Mouse (Mus musculus) limb, embryonic 14.5 days (tissue): ENCODE measurements around the gene Sertad4. TPM values are rescaled to one million over a fixed set of nuclear protein-coding genes. Genes with fewer than 3 reads are reported as not detected.

Source experiments
- ATAC-seq: fragments of 200-750 bp; cut with Nextera tagmentation; 2 replicates; pipeline ENCODE4 v1.8.0; 2017; ENCODE audit warnings: low read depth, moderate number of reproducible peaks, moderate TSS enrichment; ENCODE audit not compliant: low FRiP score
- DNase-seq: peaks from one replicate; pipeline ENCODE4 v3.0.0-alpha.2; 2015; ENCODE audit warnings: low spot score
- H3K27ac ChIP-seq: fragments of 300-500 bp; sonication (generic); replicated peaks from 2 replicates; pipeline ENCODE4 v1.5.1; 2014; ENCODE audit warnings: low read depth, mild to moderate bottlenecking, low read length, moderate library complexity, mixed read lengths
- H3K27me3 ChIP-seq: fragments of 300-500 bp; sonication (generic); 2 replicates; pipeline ENCODE4 v1.6.1; 2014; ENCODE audit warnings: low read length, mixed read lengths; ENCODE audit not compliant: control insufficient read depth, insufficient read depth
- H3K36me3 ChIP-seq: fragments of 300-500 bp; sonication (generic); 2 replicates; pipeline ENCODE4 v1.6.1; 2014; ENCODE audit warnings: mild to moderate bottlenecking, low read length, moderate library complexity, mixed read lengths; ENCODE audit not compliant: control insufficient read depth, insufficient read depth
- H3K4me1 ChIP-seq: fragments of 300-500 bp; sonication (generic); 2 replicates; pipeline ENCODE4 v1.6.1; 2014; ENCODE audit warnings: antibody characterized with exemption, low read length, mixed read lengths; ENCODE audit not compliant: control insufficient read depth, insufficient read depth
- H3K4me2 ChIP-seq: fragments of 300-500 bp; sonication (generic); replicated peaks from 2 replicates; pipeline ENCODE4 v1.6.1; 2014; ENCODE audit warnings: low read depth, mild to moderate bottlenecking, low read length, moderate library complexity; ENCODE audit not compliant: severe bottlenecking
- H3K4me3 ChIP-seq: fragments of 300-500 bp; sonication (generic); replicated peaks from 2 replicates; pipeline ENCODE4 v1.5.1; 2014; ENCODE audit warnings: low read length
- H3K9ac ChIP-seq: fragments of 300-500 bp; sonication (generic); 2 replicates; pipeline ENCODE4 v1.6.1; 2014; ENCODE audit warnings: mild to moderate bottlenecking, low read depth, low read length, moderate library complexity; ENCODE audit not compliant: severe bottlenecking
- H3K9me3 ChIP-seq: fragments of 300-500 bp; sonication (generic); 2 replicates; pipeline ENCODE4 v1.6.1; 2016; ENCODE audit warnings: low read length; ENCODE audit not compliant: control insufficient read depth
- POLR2A ChIP-seq: fragments of 200-500 bp; IDR thresholded peaks from 2 replicates; pipeline ENCODE4 v1.8.0; 2012; ENCODE audit warnings: inconsistent platforms, mild to moderate bottlenecking, moderate library complexity, borderline replicate concordance; ENCODE audit not compliant: insufficient read depth, insufficient read length; ENCODE audit errors: extremely low read depth
- WGBS: fragments of 180-500 bp; shearing (Covaris S2); extraction: QIAGEN DNeasy Blood & Tissue Kit; methylation state at CpG from one replicate; pipeline ENCODE4 v1.1.7; 2014; 5-methylcytosine and 5-hydroxymethylcytosine counted together
- polyA plus RNA-seq, 2 experiments: library from polyadenylated mRNA; depleted of rRNA in 1 of 2; stranded (reverse) in 1 of 2; unstranded in 1 of 2; fragments of >200 nt; fragmentation: Nextera tagmentation in 1 of 2; extraction: Ambion mirVana in 1 of 2; gene quantifications; 2 replicates each; pipeline versions ENCODE4 v1.2.1 to v1.2.3; 2012 to 2014

Gene Sertad4
- polyA plus RNA-seq, 2 experiments = 84.7 to 110 TPM

GRCm38 (mm10) chr1:192856931-192857330 lies 1.4 kb upstream of the Sertad4 start:
- no peak overlapping the region for H3K27ac ChIP-seq
- no peak overlapping the region for H3K4me2 ChIP-seq
- no peak for DNase-seq
- WGBS = 47% methylated on average over 6 of the region's 6 CpGs
- H3K36me3 ChIP-seq = peaks cover 12% of the 10 kb centered on the region
- H3K27me3 ChIP-seq = no peaks in the 10 kb centered on the region
- ATAC-seq = no peak
- H3K9me3 ChIP-seq = no peaks in the 10 kb centered on the region
- no peak overlapping the region for H3K9ac ChIP-seq
- peaks cover 50% of the 10 kb centered on the region for H3K4me1 ChIP-seq
- H3K4me3 ChIP-seq = no peak overlapping the region
- TF ChIP-seq POLR2A = no peak

GRCm38 (mm10) chr1:192856411-192856810 lies 855 bp upstream of the Sertad4 start:
- Histone ChIP-seq H3K27ac (peak overlapping the region; percentile 99), H3K36me3 (peaks cover 14% of the 10 kb centered on the region), H3K4me2 (peak overlapping the region; percentile 87), H3K4me1 (peaks cover 50% of the 10 kb centered on the region), H3K9me3 (no peaks in the 10 kb centered on the region), H3K9ac (0 out of 2 replicates have a peak overlapping the region, but pooled peaks have one; percentile 98), H3K4me3 (peak overlapping the region; percentile 93), H3K27me3 (no peaks in the 10 kb centered on the region)
- no peak for ATAC-seq
- WGBS = 12% methylated on average over 10 of the region's 10 CpGs
- TF ChIP-seq POLR2A = no peak
- DNase-seq = peak; percentile 26

- no peaks in the 10 kb centered on the region for H3K27me3 ChIP-seq
- peaks cover 24% of the 10 kb centered on the region for H3K36me3 ChIP-seq
- ATAC-seq (peak; percentile 34; the same call in 1 of the 2 replicates), DNase-seq (peak; percentile 60)
- H3K27ac ChIP-seq = peak overlapping the region; percentile 99
- peaks cover 58% of the 10 kb centered on the region for H3K4me1 ChIP-seq
- H3K9ac ChIP-seq = peak overlapping the region; percentile 98
- WGBS = 0% methylated on average over 26 of the region's 45 CpGs
- H3K9me3 ChIP-seq = no peaks in the 10 kb centered on the region
- TF ChIP-seq POLR2A = no peak
- H3K4me3 ChIP-seq = peak overlapping the region; percentile 93
- H3K4me2 ChIP-seq = peak overlapping the region; percentile 87
These were observed 711 bp downstream of the Sertad4 start for GRCm38 (mm10) chr1:192854819-192855271.

GRCm38 (mm10) chr1:192853988-192854818 lies 1.4 kb downstream of the Sertad4 start:
- H3K9me3 ChIP-seq = no peaks in the 10 kb centered on the region
- peaks cover 62% of the 10 kb centered on the region for H3K4me1 ChIP-seq
- ATAC-seq (no peak), DNase-seq (no peak)
- 2% methylated on average over 19 of the region's 19 CpGs for WGBS
- peak overlapping the region; percentile 87 for H3K4me2 ChIP-seq
- H3K9ac ChIP-seq = peak overlapping the region; percentile 98
- H3K36me3 ChIP-seq = peaks cover 31% of the 10 kb centered on the region
- H3K27me3 ChIP-seq = no peaks in the 10 kb centered on the region
- peak overlapping the region; percentile 93 for H3K4me3 ChIP-seq
- peak overlapping the region; percentile 99 for H3K27ac ChIP-seq
- no peak for TF ChIP-seq POLR2A

- peaks cover 62% of the 10 kb centered on the region for H3K4me1 ChIP-seq
- WGBS = 21% methylated on average over 2 of the region's 2 CpGs
- H3K4me3 ChIP-seq = peak overlapping the region; percentile 93
- peaks cover 39% of the 10 kb centered on the region for H3K36me3 ChIP-seq
- H3K27me3 ChIP-seq = no peaks in the 10 kb centered on the region
- peak overlapping the region; percentile 87 for H3K4me2 ChIP-seq
- DNase-seq = no peak
- peak overlapping the region; percentile 98 for H3K9ac ChIP-seq
- no peak for ATAC-seq
- no peaks in the 10 kb centered on the region for H3K9me3 ChIP-seq
- TF ChIP-seq POLR2A = no peak
- H3K27ac ChIP-seq = peak overlapping the region; percentile 99
These were observed 2.1 kb downstream of the Sertad4 start for GRCm38 (mm10) chr1:192853429-192853828.
